Mouse (Mus musculus) embryonic facial prominence, embryonic 13.5 days (tissue): ENCODE data around the gene Napb. TPM values are rescaled to one million over a fixed set of nuclear protein-coding genes. Genes with fewer than 3 reads are reported as not detected.

ENCODE experiments used
- ATAC-seq: fragments of 200-750 bp; cut with Nextera tagmentation; 2 replicates; pipeline ENCODE4 v1.8.0; 2017; ENCODE audit warnings: low read depth; ENCODE audit not compliant: insufficient number of reproducible peaks, insufficient read depth, low FRiP score, low TSS enrichment
- H3K27ac ChIP-seq: fragments of 300-500 bp; sonication (generic); 2 replicates; pipeline ENCODE4 v1.5.1; 2015; ENCODE audit warnings: moderate library complexity, mild to moderate bottlenecking, inconsistent platforms
- H3K27me3 ChIP-seq: fragments of 300-500 bp; sonication (generic); 2 replicates; pipeline ENCODE4 v1.6.1; 2015; ENCODE audit warnings: mild to moderate bottlenecking, inconsistent platforms
- H3K36me3 ChIP-seq: fragments of 300-500 bp; sonication (generic); 2 replicates; pipeline ENCODE4 v1.6.1; 2015; ENCODE audit warnings: mild to moderate bottlenecking, inconsistent platforms
- H3K4me1 ChIP-seq: fragments of 300-500 bp; sonication (generic); 2 replicates; pipeline ENCODE4 v1.6.1; 2015; ENCODE audit warnings: inconsistent platforms
- H3K4me2 ChIP-seq: fragments of 300-500 bp; sonication (generic); 2 replicates; pipeline ENCODE4 v1.6.1; 2015; ENCODE audit warnings: moderate library complexity, mild to moderate bottlenecking, inconsistent platforms
- H3K4me3 ChIP-seq: fragments of 300-500 bp; sonication (generic); 2 replicates; pipeline ENCODE4 v1.5.1; 2015; ENCODE audit warnings: mild to moderate bottlenecking, inconsistent platforms
- H3K9ac ChIP-seq: fragments of 300-500 bp; sonication (generic); 2 replicates; pipeline ENCODE4 v1.6.1; 2015; ENCODE audit warnings: mild to moderate bottlenecking, inconsistent platforms
- H3K9me3 ChIP-seq: fragments of 300-500 bp; sonication (generic); 2 replicates; pipeline ENCODE4 v1.6.1; 2016; ENCODE audit warnings: inconsistent platforms
- WGBS: fragments of 180-500 bp; shearing (Covaris S2); methylation state at CpG from one replicate; pipeline ENCODE4 v1.1.7; 2015; ENCODE audit warnings: mixed read lengths; 5-methylcytosine and 5-hydroxymethylcytosine counted together
- polyA plus RNA-seq: library from polyadenylated mRNA; unstranded; fragments of >200 nt; fragmentation: Nextera tagmentation; extraction: Ambion mirVana; gene quantifications from 2 replicates; pipeline ENCODE4 v1.2.1, GENCODE M21; 2015

Napb gene
- polyA plus RNA-seq, 1 experiment from 2014 or later = 4.2 TPM

GRCm38 (mm10) chr2:148644421-148645000, 87.8 kb downstream of the Napb start:
- 77% methylated on average over 6 of the region's 6 CpGs for WGBS
- no peaks in the 10 kb centered on the region for H3K9me3 ChIP-seq
- ATAC-seq = no peak

More at GRCm38 (mm10) chr2:148644421-148645000, 87.8 kb downstream of the Napb start:
- no peak overlapping the region for H3K9ac ChIP-seq
- H3K4me2 ChIP-seq = no peak overlapping the region
- no peaks in the 10 kb centered on the region for H3K4me1 ChIP-seq
- H3K4me3 ChIP-seq = no peak overlapping the region
- no peak overlapping the region for H3K27ac ChIP-seq
- no peaks in the 10 kb centered on the region for H3K36me3 ChIP-seq
- H3K27me3 ChIP-seq = no peaks in the 10 kb centered on the region

Other genes starting within 250 kb of the Napb start
- 105 and 108 TPM in 2 replicates for gene Nxt1, start 59.9 kb downstream of the Napb start, polyA plus RNA-seq
- 21.2 and 21.6 TPM in 2 replicates for gene Gzf1, start 51.4 kb downstream of the Napb start, polyA plus RNA-seq
- not detected in 2 replicates for gene Cstl1, start 17.9 kb upstream of the Napb start, polyA plus RNA-seq
- not detected in 2 replicates for gene Cst11, start 39.0 kb upstream of the Napb start, polyA plus RNA-seq
- not detected in 2 replicates for gene 8030411F24Rik, start 49.5 kb upstream of the Napb start, polyA plus RNA-seq
- gene Cst12, start 56.9 kb upstream of the Napb start, polyA plus RNA-seq = not detected in 2 replicates
- gene Cst8, start 66.3 kb upstream of the Napb start, polyA plus RNA-seq = 0.32 TPM in 1 of 2 replicates, not detected in the other
- not detected in 2 replicates for gene Cst13, start 87.6 kb upstream of the Napb start, polyA plus RNA-seq
- not detected in 2 replicates for gene Cst9, start 102.7 kb upstream of the Napb start, polyA plus RNA-seq
- not detected in 2 replicates for gene 9230104L09Rik, start 132.6 kb upstream of the Napb start, polyA plus RNA-seq
- gene Cst3, start 143.2 kb upstream of the Napb start, polyA plus RNA-seq = 344 and 387 TPM in 2 replicates